Mouse (Mus musculus) G1E (cell line): ENCODE measurements around the gene Klhl36. TPM values are rescaled to one million over a fixed set of nuclear protein-coding genes. Genes with fewer than 3 reads are reported as not detected.

Experiments used
- ATAC-seq: 2 replicates; pipeline ENCODE4 v1.8.0; 2016; ENCODE audit warnings: mild to moderate bottlenecking; ENCODE audit not compliant: insufficient number of reproducible peaks, poor library complexity, low FRiP score, severe bottlenecking; ENCODE audit errors: extremely low read depth
- DNase-seq: peaks from one replicate; pipeline ENCODE4 v3.0.0; 2012; ENCODE audit warnings: low spot score
- H3K27me3 ChIP-seq: 2 replicates; pipeline ENCODE4 v1.6.1; 2012; ENCODE audit warnings: mild to moderate bottlenecking, low read length, inconsistent platforms; ENCODE audit not compliant: insufficient read depth
- H3K36me3 ChIP-seq: replicated peaks from 2 replicates; pipeline ENCODE3; 2012; ENCODE audit warnings: mild to moderate bottlenecking, inconsistent platforms
- H3K4me1 ChIP-seq: 2 replicates; pipeline ENCODE4 v1.6.1; 2012; ENCODE audit warnings: low read depth, low read length, inconsistent platforms, mixed read lengths; ENCODE audit not compliant: insufficient read depth
- H3K4me3 ChIP-seq: 2 replicates; pipeline ENCODE4 v1.5.1; 2012; ENCODE audit warnings: low read depth, mild to moderate bottlenecking, inconsistent platforms, low read length, moderate library complexity, mixed read lengths
- H3K9me3 ChIP-seq: replicated peaks from 2 replicates; pipeline ENCODE4 v1.6.1; 2012; ENCODE audit warnings: inconsistent platforms
- CTCF ChIP-seq: IDR thresholded peaks from 2 replicates; pipeline ENCODE4 v1.5.1; 2012; ENCODE audit warnings: low read depth, low read length, inconsistent platforms, mixed read lengths
- GATA1 ChIP-seq: IDR thresholded peaks from 2 replicates; pipeline ENCODE4 v1.6.1; 2012; ENCODE audit warnings: borderline replicate concordance, low read length, inconsistent platforms, mixed read lengths
- GATA2 ChIP-seq: IDR thresholded peaks from 2 replicates; pipeline ENCODE4 v1.6.1; 2012; ENCODE audit warnings: low read depth, low read length, inconsistent platforms, borderline replicate concordance
- POLR2AphosphoS5 ChIP-seq: IDR thresholded peaks from 2 replicates; pipeline ENCODE4 v1.6.1; 2012; ENCODE audit warnings: low read depth, low read length, inconsistent platforms; ENCODE audit not compliant: insufficient replicate concordance
- TAL1 ChIP-seq: conservative IDR thresholded peaks from 2 replicates; pipeline ENCODE4 v1.6.1; 2012; ENCODE audit warnings: low read depth, low read length, inconsistent platforms, mixed read lengths
- polyA plus RNA-seq: library from polyadenylated mRNA; stranded (reverse); fragments of >175 nt; gene quantifications from 2 replicates; pipeline ENCODE4 v1.2.3, GENCODE M21; 2012
- total RNA-seq, 2 experiments: library from RNA; stranded (forward) in 1 of 2; stranded (reverse) in 1 of 2; fragments of 200-1000 nt in 1 of 2; fragments of >200 nt in 1 of 2; fragmentation: Nextera tagmentation in 1 of 2; gene quantifications; 2 replicates each; pipeline ENCODE4 v1.2.3; 2014 to 2017

Klhl36 gene
- total and polyA plus RNA-seq, 3 experiments = 3.9 to 8.7 (median 8.0) TPM

GRCm38 (mm10) chr8:119885612-119886011 lies 23.5 kb downstream of the Klhl36 start:
- peaks cover 31% of the 10 kb centered on the region for H3K27me3 ChIP-seq
- H3K36me3 ChIP-seq = no peaks in the 10 kb centered on the region
- H3K9me3 ChIP-seq = no peaks in the 10 kb centered on the region
- H3K4me3 ChIP-seq = no peak overlapping the region
- no peak for TF ChIP-seq GATA1
- TF ChIP-seq GATA2 = no peak
- no peak for TF ChIP-seq POLR2AphosphoS5
- no peak for TF ChIP-seq TAL1
- no peak for TF ChIP-seq CTCF
- no peak for ATAC-seq
- H3K4me1 ChIP-seq = peaks cover 3% of the 10 kb centered on the region; the same call in 1 of the 2 replicates
- DNase-seq = no peak

GRCm38 (mm10) chr8:119887130-119887529 lies 25.1 kb downstream of the Klhl36 start:
- Histone ChIP-seq H3K9me3 (no peaks in the 10 kb centered on the region), H3K36me3 (no peaks in the 10 kb centered on the region), H3K4me3 (no peak overlapping the region), H3K4me1 (peaks cover 3% of the 10 kb centered on the region; the same call in 1 of the 2 replicates), H3K27me3 (peaks cover 25% of the 10 kb centered on the region)
- ATAC-seq = no peak
- DNase-seq = no peak
- TF ChIP-seq TAL1 (no peak), CTCF (peak; percentile 91), POLR2AphosphoS5 (no peak)

GRCm38 (mm10) chr8:119888012-119888411 lies 25.9 kb downstream of the Klhl36 start:
- TF ChIP-seq CTCF (no peak), POLR2AphosphoS5 (no peak), GATA2 (no peak), TAL1 (no peak), GATA1 (no peak)
- no peak for ATAC-seq
- H3K4me1 ChIP-seq = peaks cover 3% of the 10 kb centered on the region; the same call in 1 of the 2 replicates

GRCm38 (mm10) chr8:119897069-119897468 lies 35.0 kb downstream of the Klhl36 start:
- no peaks in the 10 kb centered on the region for H3K36me3 ChIP-seq
- no peak for TF ChIP-seq GATA1
- TF ChIP-seq TAL1 = no peak
- TF ChIP-seq POLR2AphosphoS5 = no peak
- TF ChIP-seq GATA2 = no peak
- TF ChIP-seq CTCF = no peak
- ATAC-seq (no peak), DNase-seq (no peak)
- peaks cover 19% of the 10 kb centered on the region for H3K27me3 ChIP-seq
- no peak overlapping the region for H3K4me3 ChIP-seq
- H3K9me3 ChIP-seq = no peaks in the 10 kb centered on the region
- no peaks in the 10 kb centered on the region for H3K4me1 ChIP-seq

More at GRCm38 (mm10) chr8:119888012-119888411, 25.9 kb downstream of the Klhl36 start:
- DNase-seq = no peak
- Histone ChIP-seq H3K27me3 (peaks cover 25% of the 10 kb centered on the region), H3K4me3 (no peak overlapping the region), H3K36me3 (no peaks in the 10 kb centered on the region), H3K9me3 (no peaks in the 10 kb centered on the region)

- H3K27me3 ChIP-seq = peaks cover 26% of the 10 kb centered on the region
- no peaks in the 10 kb centered on the region for H3K36me3 ChIP-seq
- no peaks in the 10 kb centered on the region for H3K9me3 ChIP-seq
- no peaks in the 10 kb centered on the region for H3K4me1 ChIP-seq
- no peak overlapping the region for H3K4me3 ChIP-seq
- ATAC-seq (no peak), DNase-seq (no peak)
- TF ChIP-seq CTCF (no peak), POLR2AphosphoS5 (no peak), GATA1 (no peak), TAL1 (no peak), GATA2 (no peak)
Observed at GRCm38 (mm10) chr8:119897933-119898332, 35.9 kb downstream of the Klhl36 start.

GRCm38 (mm10) chr8:119901349-119901748 lies 39.3 kb downstream of the Klhl36 start:
- H3K9me3 ChIP-seq = no peaks in the 10 kb centered on the region
- no peak for ATAC-seq
- peaks cover 37% of the 10 kb centered on the region for H3K27me3 ChIP-seq
- H3K4me3 ChIP-seq = no peak overlapping the region
- H3K36me3 ChIP-seq = no peaks in the 10 kb centered on the region
- no peak for TF ChIP-seq GATA2
- TF ChIP-seq GATA1 = no peak
- TF ChIP-seq POLR2AphosphoS5 = no peak
- no peak for TF ChIP-seq CTCF
- TF ChIP-seq TAL1 = no peak
- no peak for DNase-seq
- no peaks in the 10 kb centered on the region for H3K4me1 ChIP-seq

GRCm38 (mm10) chr8:119901952-119902351 lies 39.9 kb downstream of the Klhl36 start:
- Histone ChIP-seq H3K9me3 (no peaks in the 10 kb centered on the region), H3K4me1 (no peaks in the 10 kb centered on the region), H3K27me3 (peaks cover 37% of the 10 kb centered on the region), H3K4me3 (no peak overlapping the region), H3K36me3 (no peaks in the 10 kb centered on the region)
- DNase-seq = no peak
- ATAC-seq = no peak
- TF ChIP-seq POLR2AphosphoS5 (no peak), GATA1 (no peak), CTCF (no peak), TAL1 (no peak), GATA2 (no peak)
